Mouse (Mus musculus) small intestine, adult 2 months (tissue): Measurements from ENCODE around the gene Coq4.

Experiments
- CTCF ChIP-seq: fragments of 200-500 bp; IDR thresholded peaks from 2 replicates; pipeline ENCODE4 v1.5.1; 2012; ENCODE audit warnings: low read depth, mild to moderate bottlenecking, control low read depth, inconsistent platforms, low read length, moderate library complexity, mixed read lengths; ENCODE audit not compliant: insufficient replicate concordance, insufficient read length; ENCODE audit errors: extremely low read depth
- POLR2A ChIP-seq: fragments of 200-500 bp; IDR thresholded peaks from 2 replicates; pipeline ENCODE4 v1.6.1; 2012; ENCODE audit warnings: low read depth, mild to moderate bottlenecking, control low read depth, inconsistent platforms, low read length, moderate library complexity

GRCm38 (mm10) chr2:29741207-29741606, 46.1 kb upstream of the Coq4 start:
- TF ChIP-seq CTCF (no peak), POLR2A (no peak)
